Mouse (Mus musculus): ENCODE results near the gene Itm2b. TPM values are rescaled to one million over a fixed set of nuclear protein-coding genes. Genes with fewer than 3 reads are reported as not detected.

Gene Itm2b
- polyA plus RNA-seq, 1 experiment from 2014 or later, result 364 TPM

DNA sequence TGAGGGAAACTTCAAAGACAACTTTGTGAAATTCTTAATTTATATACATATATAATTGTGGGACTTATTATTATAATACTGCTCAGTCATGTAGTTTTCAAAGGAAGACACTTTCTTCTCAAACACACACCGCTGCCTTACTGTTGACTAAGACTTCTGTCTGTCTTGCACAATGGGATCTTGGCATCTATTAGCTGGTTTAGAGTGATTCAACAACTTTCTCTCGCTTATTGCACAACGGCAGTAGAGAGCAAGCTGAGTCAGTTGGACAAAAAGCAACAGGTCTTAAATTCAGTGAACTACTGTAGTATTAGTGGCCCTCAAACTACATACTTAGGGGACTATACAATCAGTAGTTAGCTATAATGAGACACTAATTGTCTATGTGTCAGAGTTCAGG is 25.0 kb upstream of the Itm2b start:
- no peak for ATAC-seq (ENCODE audit: low FRiP score)
- 84% methylated on average over 3 of the region's 3 CpGs for WGBS

DNA sequence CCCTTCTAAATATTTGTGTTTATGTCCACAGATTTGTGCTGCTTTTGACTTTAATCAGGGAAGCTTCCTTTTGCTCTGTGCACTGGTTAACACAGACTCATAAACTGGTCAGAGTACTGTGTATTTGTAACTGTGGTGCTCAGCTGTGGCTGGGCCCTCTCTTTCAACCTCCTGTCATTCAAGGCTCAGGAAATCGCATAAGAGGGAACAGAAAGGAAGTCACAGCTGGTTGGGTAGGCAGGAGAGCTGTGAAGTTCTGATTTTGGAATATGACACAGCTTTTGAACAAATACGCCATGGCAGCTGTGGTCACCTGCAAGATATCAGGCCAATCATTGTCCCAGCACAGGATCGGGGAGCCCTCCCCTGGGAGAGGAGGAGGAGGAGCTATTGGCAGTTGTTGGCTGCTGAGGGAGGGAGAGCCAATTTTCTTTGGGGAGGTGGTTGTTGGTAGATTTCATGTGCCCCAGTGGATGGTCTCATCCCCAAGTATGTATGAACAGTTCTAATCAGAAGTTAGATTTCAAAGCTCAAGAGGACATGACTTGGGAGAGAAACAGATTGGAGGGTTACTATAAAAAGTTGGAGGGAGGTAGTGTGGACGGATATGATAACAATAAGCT is 23.2 kb upstream of the Itm2b start:
- no peaks in the 10 kb centered on the region for H3K36me3 ChIP-seq (replicated peaks)
- ATAC-seq (ENCODE audit: low FRiP score), result no peak
- no peaks in the 10 kb centered on the region for H3K27me3 ChIP-seq
- H3K9me3 ChIP-seq, result no peaks in the 10 kb centered on the region
- no peak overlapping the region for H3K9ac ChIP-seq
- 89% methylated on average over 4 of the region's 4 CpGs for WGBS
- H3K4me1 ChIP-seq, result no peaks in the 10 kb centered on the region
- no peak overlapping the region for H3K4me3 ChIP-seq (replicated peaks)
- no peak overlapping the region for H3K27ac ChIP-seq
- H3K4me2 ChIP-seq, result no peak overlapping the region

More for the DNA sequence above, 25.0 kb upstream of the Itm2b start:
- no peak overlapping the region for H3K4me3 ChIP-seq (replicated peaks)
- H3K9me3 ChIP-seq, result no peaks in the 10 kb centered on the region
- no peak overlapping the region for H3K9ac ChIP-seq
- no peaks in the 10 kb centered on the region for H3K4me1 ChIP-seq
- no peaks in the 10 kb centered on the region for H3K36me3 ChIP-seq (replicated peaks)
- no peak overlapping the region for H3K27ac ChIP-seq
- no peak overlapping the region for H3K4me2 ChIP-seq
- H3K27me3 ChIP-seq, result no peaks in the 10 kb centered on the region

- Histone ChIP-seq H3K9ac (no peak overlapping the region), H3K27ac (no peak overlapping the region), H3K4me1 (peaks cover 3% of the 10 kb centered on the region; the same call in 1 of the 2 replicates), H3K27me3 (no peaks in the 10 kb centered on the region), H3K4me2 (no peak overlapping the region), H3K36me3 (replicated peaks) (no peaks in the 10 kb centered on the region), H3K4me3 (replicated peaks) (no peak overlapping the region), H3K9me3 (no peaks in the 10 kb centered on the region)
- ATAC-seq (ENCODE audit: low FRiP score), result no peak
- WGBS, result 82% methylated on average over 3 of the region's 3 CpGs
Observed at GRCm38 (mm10) chr14:73404016-73404415, 18.9 kb upstream of the Itm2b start.

DNA sequence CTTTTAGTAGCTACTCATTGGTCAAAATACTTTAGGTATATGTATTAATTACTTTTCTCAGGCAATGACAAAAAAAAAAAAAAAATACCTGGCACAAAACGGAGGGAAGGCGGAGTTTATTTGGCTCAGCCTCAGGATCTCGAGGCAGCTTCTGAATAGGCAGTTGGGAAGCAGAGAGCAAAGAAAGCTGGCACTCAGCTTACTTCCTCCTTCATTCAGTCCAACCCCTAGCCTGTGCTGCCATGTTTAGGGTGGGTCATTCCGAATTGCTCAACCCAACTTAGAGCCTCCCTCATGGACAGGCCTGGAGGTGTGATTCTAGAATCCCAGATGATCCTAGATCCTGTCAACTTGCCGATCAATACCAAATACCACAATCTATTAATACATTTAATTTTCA is 18.3 kb upstream of the Itm2b start:
- Histone ChIP-seq H3K36me3 (replicated peaks) (no peaks in the 10 kb centered on the region), H3K9me3 (no peaks in the 10 kb centered on the region), H3K27ac (no peak overlapping the region), H3K27me3 (no peaks in the 10 kb centered on the region), H3K9ac (no peak overlapping the region), H3K4me1 (peaks cover 3% of the 10 kb centered on the region; the same call in 1 of the 2 replicates), H3K4me2 (no peak overlapping the region), H3K4me3 (replicated peaks) (no peak overlapping the region)
- ATAC-seq (ENCODE audit: low FRiP score), result no peak
- 81% methylated on average over 5 of the region's 5 CpGs for WGBS

GRCm38 (mm10) chr14:73402296-73403035 is 17.4 kb upstream of the Itm2b start:
- H3K4me3 ChIP-seq (replicated peaks), result no peak overlapping the region
- no peak overlapping the region for H3K9ac ChIP-seq
- WGBS, result 89% methylated on average over 11 of the region's 11 CpGs
- H3K27ac ChIP-seq, result no peak overlapping the region
- no peak overlapping the region for H3K4me2 ChIP-seq
- ATAC-seq (ENCODE audit: low FRiP score), result no peak
- no peaks in the 10 kb centered on the region for H3K9me3 ChIP-seq
- no peaks in the 10 kb centered on the region for H3K36me3 ChIP-seq (replicated peaks)
- no peaks in the 10 kb centered on the region for H3K27me3 ChIP-seq
- peaks cover 3% of the 10 kb centered on the region; the same call in 1 of the 2 replicates for H3K4me1 ChIP-seq

DNA sequence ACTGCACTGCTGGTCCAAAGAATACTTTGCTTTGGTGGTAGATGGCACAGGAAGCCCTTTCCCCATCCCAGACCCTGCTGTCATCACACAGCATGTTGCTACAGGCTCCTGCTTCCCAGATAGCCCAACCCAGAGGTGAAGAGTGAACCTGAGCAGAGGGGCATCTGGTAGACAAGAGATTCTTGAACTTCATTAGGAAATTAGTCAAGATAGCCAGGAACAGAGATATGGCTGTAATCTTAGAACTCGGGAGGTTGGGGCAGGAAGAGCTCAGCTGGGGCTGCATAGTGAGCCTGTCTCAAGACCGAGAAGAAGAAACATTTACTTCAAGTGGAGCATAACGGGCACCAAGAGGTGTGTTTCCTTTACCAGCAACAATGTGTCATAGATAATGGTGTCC is 16.3 kb upstream of the Itm2b start:
- WGBS, result 87% methylated on average over 3 of the region's 3 CpGs
- Histone ChIP-seq H3K4me1 (peaks cover 3% of the 10 kb centered on the region; the same call in 1 of the 2 replicates), H3K27ac (no peak overlapping the region), H3K9me3 (no peaks in the 10 kb centered on the region), H3K27me3 (no peaks in the 10 kb centered on the region), H3K36me3 (replicated peaks) (no peaks in the 10 kb centered on the region), H3K9ac (no peak overlapping the region), H3K4me2 (no peak overlapping the region), H3K4me3 (replicated peaks) (no peak overlapping the region)
- ATAC-seq (ENCODE audit: low FRiP score), result no peak

- Histone ChIP-seq H3K27me3 (no peaks in the 10 kb centered on the region), H3K4me2 (no peak overlapping the region), H3K9ac (no peak overlapping the region), H3K36me3 (replicated peaks) (no peaks in the 10 kb centered on the region), H3K4me1 (peaks cover 3% of the 10 kb centered on the region; the same call in 1 of the 2 replicates), H3K4me3 (replicated peaks) (no peak overlapping the region), H3K9me3 (no peaks in the 10 kb centered on the region), H3K27ac (0 out of 2 replicates have a peak overlapping the region, but pooled peaks have one; percentile 46)
- no peak for ATAC-seq (ENCODE audit: low FRiP score)
- 28% methylated on average over 15 of the region's 15 CpGs for WGBS
Observed at GRCm38 (mm10) chr14:73399866-73400618, 15.0 kb upstream of the Itm2b start.

- H3K9me3 ChIP-seq, result no peaks in the 10 kb centered on the region
- no peaks in the 10 kb centered on the region for H3K36me3 ChIP-seq (replicated peaks)
- H3K4me3 ChIP-seq (replicated peaks), result no peak overlapping the region
- no peak for ATAC-seq (ENCODE audit: low FRiP score)
- no peak overlapping the region for H3K4me2 ChIP-seq
- no peak overlapping the region for H3K27ac ChIP-seq
- no peaks in the 10 kb centered on the region for H3K27me3 ChIP-seq
- no peak overlapping the region for H3K9ac ChIP-seq
- 75% methylated on average over 8 of the region's 8 CpGs for WGBS
- peaks cover 3% of the 10 kb centered on the region; the same call in 1 of the 2 replicates for H3K4me1 ChIP-seq
Observed at GRCm38 (mm10) chr14:73398367-73398996, 13.4 kb upstream of the Itm2b start.

GRCm38 (mm10) chr14:73395750-73396149 is 10.7 kb upstream of the Itm2b start:
- H3K27ac ChIP-seq, result no peak overlapping the region
- no peak overlapping the region for H3K9ac ChIP-seq
- H3K4me3 ChIP-seq (replicated peaks), result no peak overlapping the region
- H3K9me3 ChIP-seq, result no peaks in the 10 kb centered on the region
- no peak overlapping the region for H3K4me2 ChIP-seq
- H3K27me3 ChIP-seq, result peaks cover 7% of the 10 kb centered on the region; the same call in 1 of the 2 replicates
- no peak for ATAC-seq (ENCODE audit: low FRiP score)
- WGBS, result 55% methylated on average over 5 of the region's 5 CpGs
- H3K36me3 ChIP-seq (replicated peaks), result no peaks in the 10 kb centered on the region
- H3K4me1 ChIP-seq, result peaks cover 3% of the 10 kb centered on the region; the same call in 1 of the 2 replicates

- 89% methylated on average over 5 of the region's 5 CpGs for WGBS
- Histone ChIP-seq H3K9ac (no peak overlapping the region), H3K27me3 (peaks cover 11% of the 10 kb centered on the region; the same call in 1 of the 2 replicates), H3K4me2 (no peak overlapping the region), H3K36me3 (replicated peaks) (no peaks in the 10 kb centered on the region), H3K27ac (no peak overlapping the region), H3K4me3 (replicated peaks) (no peak overlapping the region), H3K4me1 (no peaks in the 10 kb centered on the region), H3K9me3 (no peaks in the 10 kb centered on the region)
- ATAC-seq (ENCODE audit: low FRiP score), result no peak
Observed at GRCm38 (mm10) chr14:73394263-73395006, 9.3 kb upstream of the Itm2b start.

DNA sequence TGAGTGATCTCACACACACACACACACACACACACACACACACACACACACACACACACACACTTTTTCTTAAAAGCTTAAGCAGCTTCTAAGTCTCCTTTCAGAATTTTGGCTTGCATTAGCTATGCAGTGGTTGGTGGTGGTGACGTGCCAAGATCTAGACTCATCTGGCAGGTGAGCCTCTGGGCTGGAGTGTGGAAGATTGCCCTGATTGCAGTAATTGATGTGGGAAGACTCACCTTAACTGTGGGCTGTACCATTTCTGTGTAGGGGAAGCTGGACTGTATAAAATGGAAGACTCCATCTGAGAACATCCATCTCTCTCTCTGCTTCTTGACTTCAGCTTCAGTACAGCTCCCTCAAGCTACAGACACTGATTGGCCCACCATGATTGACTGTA is 6.4 kb upstream of the Itm2b start:
- Histone ChIP-seq H3K9ac (no peak overlapping the region), H3K36me3 (replicated peaks) (no peaks in the 10 kb centered on the region), H3K9me3 (no peaks in the 10 kb centered on the region), H3K4me3 (replicated peaks) (no peak overlapping the region), H3K27ac (no peak overlapping the region), H3K4me2 (no peak overlapping the region), H3K4me1 (peaks cover 9% of the 10 kb centered on the region), H3K27me3 (peaks cover 11% of the 10 kb centered on the region; the same call in 1 of the 2 replicates)
- WGBS, result 90% methylated on average over 1 of the region's 1 CpGs
- no peak for ATAC-seq (ENCODE audit: low FRiP score)
